Mouse (Mus musculus): ENCODE results near the gene March8. TPM values are rescaled to one million over a fixed set of nuclear protein-coding genes. Genes with fewer than 3 reads are reported as not detected.

March8 gene
- polyA plus RNA-seq, 1 experiment from 2014 or later, result 31.9 TPM

DNA sequence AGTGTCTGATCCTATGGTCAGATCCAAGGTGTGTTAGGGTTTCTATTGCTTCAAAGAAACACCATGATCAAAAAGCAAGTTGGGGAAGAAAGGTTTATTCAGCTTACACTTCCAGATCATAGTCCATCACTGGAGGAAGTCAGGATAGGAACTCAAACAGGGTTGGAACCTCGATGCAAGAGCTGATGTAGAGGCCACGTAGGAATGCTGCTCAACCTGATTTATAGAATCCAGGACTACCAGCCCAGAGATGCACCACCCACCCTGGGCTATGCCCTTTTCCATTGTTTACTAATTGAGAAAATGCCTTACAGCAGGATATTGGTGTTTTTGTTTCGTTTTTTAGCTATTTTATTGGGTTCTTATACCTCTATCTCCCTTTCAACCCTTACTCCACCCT lies 23.6 kb downstream of the March8 start:
- no peaks in the 10 kb centered on the region for H3K36me3 ChIP-seq (ENCODE audit: control insufficient read depth, insufficient read depth, low read length)
- no peak overlapping the region for H3K27ac ChIP-seq (ENCODE audit: low read depth, low read length)
- no peaks in the 10 kb centered on the region for H3K27me3 ChIP-seq (ENCODE audit: control insufficient read depth, insufficient read depth, low read length)
- 86% methylated on average over 3 of the region's 3 CpGs for WGBS (ENCODE audit: insufficient replicate concordance)
- no peaks in the 10 kb centered on the region for H3K4me1 ChIP-seq (ENCODE audit: control insufficient read depth, insufficient read depth, low read length)
- no peak overlapping the region for H3K4me2 ChIP-seq
- H3K4me3 ChIP-seq (ENCODE audit: low read depth, low read length), result no peak overlapping the region
- no peak for ATAC-seq (replicated peaks; ENCODE audit: insufficient number of reproducible peaks, low FRiP score, low TSS enrichment)
- no peaks in the 10 kb centered on the region for H3K9me3 ChIP-seq (replicated peaks; ENCODE audit: control insufficient read depth, low read length)
- H3K9ac ChIP-seq (ENCODE audit: low read depth, low read length), result no peak overlapping the region

DNA sequence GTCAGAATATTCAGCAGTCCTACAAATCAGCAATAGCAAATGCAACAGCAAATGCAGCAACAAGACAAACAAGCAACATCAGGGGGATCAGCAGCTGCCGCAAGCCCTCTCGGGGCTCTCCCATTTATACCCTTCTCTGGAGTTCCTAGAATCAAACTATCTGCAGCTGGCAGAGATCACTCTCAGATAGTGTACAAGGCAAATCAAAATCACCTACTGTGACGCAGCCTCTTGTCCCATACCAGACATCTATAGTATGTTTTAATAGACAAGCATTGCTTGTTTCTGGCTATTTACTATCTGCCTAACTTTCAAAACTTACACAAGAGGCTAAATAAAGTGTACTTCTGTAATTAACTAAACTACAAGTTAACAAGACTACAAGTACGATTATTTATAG lies 24.2 kb downstream of the March8 start:
- WGBS (ENCODE audit: insufficient replicate concordance), result 84% methylated on average over 4 of the region's 4 CpGs
- no peak overlapping the region for H3K4me2 ChIP-seq
- H3K9me3 ChIP-seq (replicated peaks; ENCODE audit: control insufficient read depth, low read length), result no peaks in the 10 kb centered on the region
- H3K36me3 ChIP-seq (ENCODE audit: control insufficient read depth, insufficient read depth, low read length), result no peaks in the 10 kb centered on the region
- H3K27ac ChIP-seq (ENCODE audit: low read depth, low read length), result no peak overlapping the region
- ATAC-seq (replicated peaks; ENCODE audit: insufficient number of reproducible peaks, low FRiP score, low TSS enrichment), result no peak
- H3K4me3 ChIP-seq (ENCODE audit: low read depth, low read length), result no peak overlapping the region
- no peaks in the 10 kb centered on the region for H3K27me3 ChIP-seq (ENCODE audit: control insufficient read depth, insufficient read depth, low read length)
- no peaks in the 10 kb centered on the region for H3K4me1 ChIP-seq (ENCODE audit: control insufficient read depth, insufficient read depth, low read length)
- no peak overlapping the region for H3K9ac ChIP-seq (ENCODE audit: low read depth, low read length)

DNA sequence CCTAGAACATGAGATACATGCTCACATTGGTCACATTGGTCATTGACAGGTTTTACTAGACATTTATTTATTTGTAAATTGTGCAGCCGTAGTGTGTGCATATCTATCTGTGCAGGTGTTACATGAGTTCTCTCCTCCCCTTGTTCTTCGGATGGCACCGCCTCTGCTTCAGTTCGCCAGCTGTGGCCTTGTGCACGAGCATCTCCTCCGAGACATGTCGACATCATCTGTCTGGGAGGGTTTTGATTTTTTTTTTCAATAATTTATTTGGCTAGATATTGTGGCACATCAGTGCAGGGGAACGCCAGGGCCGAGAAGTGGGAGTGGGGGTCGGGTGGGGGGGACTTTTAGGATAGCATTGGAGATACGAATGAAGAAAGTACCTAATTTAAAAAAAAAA lies 30.1 kb downstream of the March8 start:
- H3K27me3 ChIP-seq (ENCODE audit: control insufficient read depth, insufficient read depth, low read length), result no peaks in the 10 kb centered on the region
- no peak overlapping the region for H3K4me2 ChIP-seq
- H3K36me3 ChIP-seq (ENCODE audit: control insufficient read depth, insufficient read depth, low read length), result no peaks in the 10 kb centered on the region
- H3K9ac ChIP-seq (ENCODE audit: low read depth, low read length), result no peak overlapping the region
- no peak overlapping the region for H3K27ac ChIP-seq (ENCODE audit: low read depth, low read length)
- no peaks in the 10 kb centered on the region for H3K4me1 ChIP-seq (ENCODE audit: control insufficient read depth, insufficient read depth, low read length)
- no peak overlapping the region for H3K4me3 ChIP-seq (ENCODE audit: low read depth, low read length)
- 80% methylated on average over 11 of the region's 11 CpGs for WGBS (ENCODE audit: insufficient replicate concordance)
- H3K9me3 ChIP-seq (replicated peaks; ENCODE audit: control insufficient read depth, low read length), result no peaks in the 10 kb centered on the region
- no peak for ATAC-seq (replicated peaks; ENCODE audit: insufficient number of reproducible peaks, low FRiP score, low TSS enrichment)

DNA sequence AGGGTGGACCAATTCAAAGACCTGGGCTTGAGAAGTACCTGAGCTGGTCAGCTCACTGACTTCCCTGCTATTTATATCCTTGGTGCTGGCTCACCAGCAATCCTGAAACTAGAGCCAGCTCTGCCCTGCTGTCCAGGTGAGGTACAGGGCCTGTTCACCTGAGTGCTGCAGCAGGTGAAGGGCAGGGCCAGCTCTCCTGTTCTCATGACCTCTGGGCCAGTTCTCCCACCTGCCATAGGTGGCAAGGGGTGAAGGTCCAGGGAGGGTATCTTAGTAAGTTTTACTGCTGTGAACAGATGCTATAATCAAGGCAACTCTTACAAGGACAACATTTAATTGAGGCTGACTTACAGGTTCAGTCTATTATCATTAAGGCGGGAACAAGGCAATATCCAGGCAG lies 32.0 kb downstream of the March8 start:
- H3K27ac ChIP-seq (ENCODE audit: low read depth, low read length), result no peak overlapping the region
- no peak for ATAC-seq (replicated peaks; ENCODE audit: insufficient number of reproducible peaks, low FRiP score, low TSS enrichment)
- H3K9me3 ChIP-seq (replicated peaks; ENCODE audit: control insufficient read depth, low read length), result no peaks in the 10 kb centered on the region
- H3K36me3 ChIP-seq (ENCODE audit: control insufficient read depth, insufficient read depth, low read length), result no peaks in the 10 kb centered on the region
- no peak overlapping the region for H3K4me3 ChIP-seq (ENCODE audit: low read depth, low read length)
- no peak overlapping the region for H3K9ac ChIP-seq (ENCODE audit: low read depth, low read length)
- no peaks in the 10 kb centered on the region for H3K27me3 ChIP-seq (ENCODE audit: control insufficient read depth, insufficient read depth, low read length)
- WGBS (ENCODE audit: insufficient replicate concordance), result 83% methylated on average over 1 of the region's 1 CpGs
- H3K4me1 ChIP-seq (ENCODE audit: control insufficient read depth, insufficient read depth, low read length), result 0 out of 2 replicates have a peak, but pooled peaks cover 3% of the 10 kb centered on the region
- no peak overlapping the region for H3K4me2 ChIP-seq

DNA sequence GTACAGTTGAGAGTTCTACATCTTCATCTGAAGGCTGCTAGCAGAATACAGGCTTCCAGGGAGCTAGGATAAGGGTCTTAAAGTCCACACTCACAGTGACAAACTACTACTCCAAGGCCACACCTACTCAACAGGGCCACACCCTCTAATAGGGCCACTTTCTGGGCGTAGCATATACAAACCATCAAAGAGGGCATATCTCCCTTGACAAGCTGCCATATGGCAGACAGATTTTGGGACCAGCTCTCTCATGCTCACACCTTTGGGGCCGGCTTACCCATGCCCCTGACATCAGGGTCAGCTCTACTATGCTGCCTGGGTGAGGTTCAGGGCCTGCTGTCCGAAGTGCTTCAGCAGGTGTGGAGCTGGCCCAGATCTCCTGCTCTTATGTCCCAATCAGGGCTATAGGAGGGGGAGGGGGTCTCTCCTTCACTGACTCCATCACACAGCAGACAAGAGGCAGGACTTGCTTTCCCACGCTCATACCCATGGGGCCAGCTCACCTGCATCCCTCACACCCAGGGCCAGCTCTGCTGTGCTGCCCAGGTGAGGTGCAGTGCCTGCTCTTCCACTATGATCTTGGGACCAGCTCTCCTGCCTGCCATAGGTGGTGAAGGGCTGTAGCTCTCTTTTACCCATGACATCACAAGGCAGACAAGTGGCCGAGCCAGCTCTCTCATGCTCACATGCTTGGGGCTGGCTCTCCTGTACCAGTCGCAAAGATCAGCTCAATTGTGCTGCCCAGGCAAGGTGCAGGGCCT lies 32.6 kb downstream of the March8 start:
- 82% methylated on average over 6 of the region's 6 CpGs for WGBS (ENCODE audit: insufficient replicate concordance)
- Histone ChIP-seq H3K36me3 (ENCODE audit: control insufficient read depth, insufficient read depth, low read length) (no peaks in the 10 kb centered on the region), H3K4me2 (no peak overlapping the region), H3K9me3 (replicated peaks; ENCODE audit: control insufficient read depth, low read length) (no peaks in the 10 kb centered on the region), H3K27me3 (ENCODE audit: control insufficient read depth, insufficient read depth, low read length) (no peaks in the 10 kb centered on the region), H3K4me3 (ENCODE audit: low read depth, low read length) (no peak overlapping the region), H3K27ac (ENCODE audit: low read depth, low read length) (no peak overlapping the region), H3K9ac (ENCODE audit: low read depth, low read length) (no peak overlapping the region), H3K4me1 (ENCODE audit: control insufficient read depth, insufficient read depth, low read length) (0 out of 2 replicates have a peak, but pooled peaks cover 3% of the 10 kb centered on the region)
- ATAC-seq (replicated peaks; ENCODE audit: insufficient number of reproducible peaks, low FRiP score, low TSS enrichment), result peak; percentile 79

DNA sequence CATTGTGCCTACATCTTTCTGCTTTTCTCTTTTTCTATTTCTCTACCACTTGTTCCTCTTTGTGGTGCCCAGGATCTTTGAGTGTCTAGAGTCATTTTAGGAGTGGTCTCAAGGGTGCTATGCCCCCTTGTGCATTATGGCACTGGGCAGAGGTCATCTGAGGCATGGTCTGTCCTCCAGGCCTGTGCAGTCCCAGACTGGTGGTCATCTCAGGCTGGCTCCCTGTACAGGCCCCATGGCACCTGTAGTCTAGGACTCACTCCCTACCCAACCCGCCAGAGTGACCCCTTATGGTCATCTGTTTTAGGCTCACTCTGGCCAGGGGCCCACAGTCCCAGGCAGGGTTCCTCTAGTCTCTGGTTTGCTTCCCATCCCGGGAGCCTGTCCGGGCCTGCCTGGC lies 33.7 kb downstream of the March8 start:
- 85% methylated on average over 3 of the region's 3 CpGs for WGBS (ENCODE audit: insufficient replicate concordance)
- no peak overlapping the region for H3K9ac ChIP-seq (ENCODE audit: low read depth, low read length)
- no peak overlapping the region for H3K4me3 ChIP-seq (ENCODE audit: low read depth, low read length)
- H3K9me3 ChIP-seq (replicated peaks; ENCODE audit: control insufficient read depth, low read length), result no peaks in the 10 kb centered on the region
- no peak for ATAC-seq (replicated peaks; ENCODE audit: insufficient number of reproducible peaks, low FRiP score, low TSS enrichment)
- H3K27me3 ChIP-seq (ENCODE audit: control insufficient read depth, insufficient read depth, low read length), result no peaks in the 10 kb centered on the region
- no peaks in the 10 kb centered on the region for H3K36me3 ChIP-seq (ENCODE audit: control insufficient read depth, insufficient read depth, low read length)
- H3K4me2 ChIP-seq, result no peak overlapping the region
- H3K27ac ChIP-seq (ENCODE audit: low read depth, low read length), result no peak overlapping the region
- 0 out of 2 replicates have a peak, but pooled peaks cover 3% of the 10 kb centered on the region for H3K4me1 ChIP-seq (ENCODE audit: control insufficient read depth, insufficient read depth, low read length)

DNA sequence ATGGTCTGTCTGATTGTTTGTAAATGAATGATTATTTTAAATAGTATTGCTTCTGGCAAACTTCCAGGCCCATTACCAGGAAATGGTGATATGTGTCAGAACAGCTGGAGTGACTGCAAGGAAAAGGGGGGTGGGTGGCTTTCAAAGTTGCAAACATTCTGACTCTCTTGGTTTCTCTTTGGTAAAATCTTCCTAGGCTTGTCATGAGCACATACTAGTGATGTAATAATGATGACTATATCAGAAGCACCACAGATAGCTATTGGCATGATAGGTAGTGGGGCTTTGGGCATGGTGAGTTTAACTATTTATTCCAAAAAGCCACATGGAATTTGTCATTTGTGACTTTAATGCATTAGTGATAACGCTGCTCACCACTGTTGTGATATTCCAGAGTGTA lies 36.3 kb downstream of the March8 start:
- 0 out of 2 replicates have a peak, but pooled peaks cover 3% of the 10 kb centered on the region for H3K4me1 ChIP-seq (ENCODE audit: control insufficient read depth, insufficient read depth, low read length)
- no peak for ATAC-seq (replicated peaks; ENCODE audit: insufficient number of reproducible peaks, low FRiP score, low TSS enrichment)
- no peak overlapping the region for H3K9ac ChIP-seq (ENCODE audit: low read depth, low read length)
- 91% methylated on average over 1 of the region's 1 CpGs for WGBS (ENCODE audit: insufficient replicate concordance)
- H3K36me3 ChIP-seq (ENCODE audit: control insufficient read depth, insufficient read depth, low read length), result no peaks in the 10 kb centered on the region
- H3K27ac ChIP-seq (ENCODE audit: low read depth, low read length), result no peak overlapping the region
- no peak overlapping the region for H3K4me2 ChIP-seq
- H3K4me3 ChIP-seq (ENCODE audit: low read depth, low read length), result no peak overlapping the region
- no peaks in the 10 kb centered on the region for H3K27me3 ChIP-seq (ENCODE audit: control insufficient read depth, insufficient read depth, low read length)
- no peaks in the 10 kb centered on the region for H3K9me3 ChIP-seq (replicated peaks; ENCODE audit: control insufficient read depth, low read length)

DNA sequence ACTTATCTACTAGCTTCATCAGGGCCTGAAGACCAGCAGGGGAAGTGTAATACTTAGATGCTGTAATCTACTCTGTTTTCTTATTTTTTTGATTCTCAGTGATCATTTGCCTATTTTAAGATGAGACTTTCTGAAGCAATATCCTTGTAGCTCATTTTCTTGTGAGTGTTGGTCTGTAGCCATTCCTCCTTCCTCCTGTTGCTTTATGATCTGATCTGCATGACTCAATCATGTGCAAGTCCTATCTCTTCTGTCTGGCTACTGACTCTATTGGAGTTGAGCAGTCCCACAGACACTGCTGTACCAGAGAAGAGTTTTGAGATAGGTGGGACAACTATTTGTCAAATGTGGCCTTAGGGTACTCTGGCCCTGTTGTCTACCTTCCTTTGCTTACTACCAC lies 36.8 kb downstream of the March8 start:
- H3K9me3 ChIP-seq (replicated peaks; ENCODE audit: control insufficient read depth, low read length), result no peaks in the 10 kb centered on the region
- H3K36me3 ChIP-seq (ENCODE audit: control insufficient read depth, insufficient read depth, low read length), result no peaks in the 10 kb centered on the region
- no peak overlapping the region for H3K9ac ChIP-seq (ENCODE audit: low read depth, low read length)
- H3K4me1 ChIP-seq (ENCODE audit: control insufficient read depth, insufficient read depth, low read length), result 0 out of 2 replicates have a peak, but pooled peaks cover 3% of the 10 kb centered on the region
- H3K27ac ChIP-seq (ENCODE audit: low read depth, low read length), result no peak overlapping the region
- no peak for ATAC-seq (replicated peaks; ENCODE audit: insufficient number of reproducible peaks, low FRiP score, low TSS enrichment)
- H3K4me2 ChIP-seq, result no peak overlapping the region
- H3K4me3 ChIP-seq (ENCODE audit: low read depth, low read length), result no peak overlapping the region
- H3K27me3 ChIP-seq (ENCODE audit: control insufficient read depth, insufficient read depth, low read length), result no peaks in the 10 kb centered on the region

DNA sequence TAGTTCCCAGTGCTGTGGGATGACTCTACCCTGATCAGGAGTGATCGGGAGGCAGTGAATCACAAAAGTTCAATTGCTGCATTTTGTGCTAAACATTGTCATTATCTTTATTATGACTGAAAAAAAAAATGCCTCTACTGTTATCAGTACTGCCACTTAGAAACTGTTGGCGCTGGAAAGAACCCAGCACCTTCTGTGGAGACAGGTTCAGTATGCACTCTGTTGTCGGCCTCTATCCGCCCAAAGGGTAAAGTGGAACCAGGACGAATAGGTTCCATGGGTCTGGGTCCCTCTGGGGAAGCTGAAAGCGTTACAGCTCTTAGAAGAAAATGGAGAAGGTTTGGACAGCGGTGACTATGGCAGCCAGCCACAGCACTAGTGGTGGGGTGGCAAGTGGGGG lies 41.1 kb downstream of the March8 start:
- H3K9ac ChIP-seq (ENCODE audit: low read depth, low read length), result no peak overlapping the region
- 81% methylated on average over 7 of the region's 7 CpGs for WGBS (ENCODE audit: insufficient replicate concordance)
- no peak overlapping the region for H3K27ac ChIP-seq (ENCODE audit: low read depth, low read length)
- H3K27me3 ChIP-seq (ENCODE audit: control insufficient read depth, insufficient read depth, low read length), result no peaks in the 10 kb centered on the region
- no peaks in the 10 kb centered on the region for H3K9me3 ChIP-seq (replicated peaks; ENCODE audit: control insufficient read depth, low read length)
- H3K4me3 ChIP-seq (ENCODE audit: low read depth, low read length), result no peak overlapping the region
- no peak overlapping the region for H3K4me2 ChIP-seq
- 0 out of 2 replicates have a peak, but pooled peaks cover 5% of the 10 kb centered on the region for H3K4me1 ChIP-seq (ENCODE audit: control insufficient read depth, insufficient read depth, low read length)
- no peak for ATAC-seq (replicated peaks; ENCODE audit: insufficient number of reproducible peaks, low FRiP score, low TSS enrichment)
- H3K36me3 ChIP-seq (ENCODE audit: control insufficient read depth, insufficient read depth, low read length), result no peaks in the 10 kb centered on the region
